Mouse (Mus musculus): Measurements from ENCODE around the gene Cap2.

The Cap2 gene

DNA sequence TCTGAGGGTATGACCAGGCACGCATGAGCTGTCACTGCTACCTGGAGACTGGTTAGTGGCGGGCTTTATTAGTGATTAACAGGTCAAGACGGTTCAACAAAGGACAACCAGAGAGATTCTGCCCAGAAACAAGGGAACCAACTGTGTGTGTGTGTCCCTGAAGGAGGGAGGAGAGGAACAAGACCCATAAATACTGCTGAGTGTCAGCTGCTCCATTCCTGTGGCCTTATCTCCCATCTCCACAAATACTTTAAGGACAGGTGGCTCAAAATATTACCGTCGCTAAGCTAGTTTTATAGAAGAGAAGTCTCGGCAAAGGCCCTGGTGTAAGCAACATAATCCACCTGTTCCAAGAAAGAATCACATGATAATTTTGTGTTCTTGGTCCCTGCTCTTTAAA, 127.7 kb downstream of the Cap2 start:
- DNase-seq (ENCODE audit: low spot score in 2 of 2): no peak

- no peak for DNase-seq (ENCODE audit: low spot score in 2 of 2)
These were observed 131.1 kb downstream of the Cap2 start for GRCm38 (mm10) chr13:46632796-46633195.

- no peak for DNase-seq (ENCODE audit: low spot score in 2 of 2)
These were observed 131.9 kb downstream of the Cap2 start for GRCm38 (mm10) chr13:46633320-46634132.

GRCm38 (mm10) chr13:46634133-46634488, 132.5 kb downstream of the Cap2 start:
- DNase-seq (ENCODE audit: low spot score in 2 of 2): no peak

- no peak for DNase-seq (ENCODE audit: low spot score in 2 of 2)
These were observed 139.2 kb downstream of the Cap2 start for GRCm38 (mm10) chr13:46640608-46641468.

GRCm38 (mm10) chr13:46642318-46642717, 140.7 kb downstream of the Cap2 start:
- DNase-seq (ENCODE audit: low spot score in 2 of 2): peak; percentile 14 to 36

- no peak for DNase-seq (ENCODE audit: low spot score in 2 of 2)
These were observed 142.5 kb downstream of the Cap2 start for GRCm38 (mm10) chr13:46644175-46644574.

DNA sequence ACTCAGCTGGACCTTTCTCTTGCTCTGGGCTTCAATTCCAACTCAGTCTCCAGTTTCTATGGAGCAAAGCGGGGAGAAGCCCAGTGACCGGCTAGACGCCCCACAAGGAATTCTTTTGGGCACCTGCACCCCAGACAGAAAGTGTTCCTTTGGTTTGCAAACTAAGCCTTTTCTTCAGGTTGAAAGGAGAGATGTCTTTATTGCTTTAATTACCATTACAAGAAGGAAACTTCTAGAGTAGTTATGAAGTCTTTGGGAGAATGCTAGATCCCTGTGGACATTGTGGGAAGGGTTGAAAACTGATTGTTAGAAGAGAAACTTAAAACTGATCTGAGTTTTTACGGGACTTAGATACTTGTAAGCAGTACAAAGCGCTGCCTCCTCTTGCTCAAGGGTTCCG, 143.8 kb downstream of the Cap2 start:
- no peak for DNase-seq (ENCODE audit: low spot score in 2 of 2)

GRCm38 (mm10) chr13:46651853-46652252, 150.2 kb downstream of the Cap2 start:
- no peak for DNase-seq (ENCODE audit: low spot score in 2 of 2)

- no peak for DNase-seq (ENCODE audit: low spot score in 2 of 2)
These were observed 151.0 kb downstream of the Cap2 start for GRCm38 (mm10) chr13:46652671-46653070.

DNA sequence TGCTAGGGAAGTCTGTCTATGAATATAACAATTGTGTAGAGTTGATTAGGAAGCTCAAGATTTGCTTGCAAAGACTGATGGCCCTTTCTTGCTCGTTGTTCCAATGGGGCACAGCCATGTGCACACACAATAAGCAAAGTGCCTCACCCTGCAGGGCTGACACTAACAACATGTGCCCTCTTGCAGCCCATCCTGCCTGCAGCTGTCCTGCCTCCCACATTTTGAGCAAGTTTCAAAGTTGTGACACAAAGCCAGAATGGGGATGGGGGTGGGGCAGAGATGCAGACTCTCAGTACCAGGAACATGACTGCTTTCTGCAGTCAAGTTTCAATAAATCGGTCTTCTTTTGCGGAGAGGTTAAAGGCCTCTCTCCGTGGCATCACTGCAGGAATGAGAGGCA, 152.0 kb downstream of the Cap2 start:
- DNase-seq (ENCODE audit: low spot score in 2 of 2): no peak

- no peak for DNase-seq (ENCODE audit: low spot score in 2 of 2)
These were observed 152.9 kb downstream of the Cap2 start for GRCm38 (mm10) chr13:46654566-46654965.

GRCm38 (mm10) chr13:46659211-46659610, 157.6 kb downstream of the Cap2 start:
- DNase-seq (ENCODE audit: low spot score in 2 of 2): no peak

DNA sequence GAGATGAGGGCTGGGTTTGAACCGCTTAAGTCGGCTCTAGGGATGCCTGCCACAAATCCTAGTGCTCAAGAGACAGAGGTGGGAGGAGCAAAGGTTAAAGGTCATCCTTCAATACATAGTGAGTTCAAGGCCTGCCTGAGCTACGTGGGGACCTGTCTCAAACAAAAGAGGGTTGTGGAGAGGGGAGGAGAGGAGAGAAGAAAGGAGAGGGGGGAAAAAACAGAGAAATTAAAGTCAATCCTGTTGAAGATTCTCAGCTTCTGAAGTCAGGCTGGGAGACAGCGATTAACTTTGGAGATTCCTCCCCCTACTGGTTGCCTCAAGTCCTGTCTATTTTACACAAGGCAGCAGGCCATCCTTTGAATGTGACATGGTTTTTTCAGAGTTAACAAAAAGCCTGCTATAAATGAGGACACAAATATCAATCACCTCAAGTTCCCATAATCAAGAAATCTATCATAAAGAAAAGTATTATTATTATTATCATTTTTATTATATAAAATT, 161.9 kb downstream of the Cap2 start:
- DNase-seq (ENCODE audit: low spot score in 2 of 2): peak in 1 of 2 experiments; percentile 59

DNA sequence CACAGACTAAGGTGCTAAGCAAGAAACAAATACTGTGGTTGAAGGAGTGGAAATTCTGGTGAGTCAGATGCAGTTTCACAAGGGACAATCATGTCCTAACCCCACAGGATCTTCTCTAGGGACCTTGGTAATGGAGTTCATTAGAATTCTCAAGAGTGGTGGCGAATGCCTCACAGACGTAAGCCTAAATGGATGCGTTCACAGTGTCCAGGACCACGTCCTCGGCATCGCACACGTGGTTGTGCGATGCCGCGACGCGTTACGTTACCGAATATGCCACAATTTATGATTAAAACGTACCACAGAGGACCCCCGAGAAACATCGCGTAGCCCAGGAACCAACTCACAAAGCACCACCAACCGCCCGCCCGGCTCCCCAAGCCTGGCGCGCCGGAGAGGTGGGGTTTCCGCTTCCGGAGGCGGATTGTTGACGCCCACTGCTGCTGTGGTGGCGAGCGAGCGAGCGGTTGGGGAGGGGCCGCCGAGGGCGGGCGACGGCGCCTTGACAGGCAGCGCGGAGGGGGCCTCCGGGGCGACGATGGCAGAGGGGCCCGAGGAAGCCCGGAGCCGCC, 167.5 kb downstream of the Cap2 start, which contains the start of gene Fam8a1:
Gene Fam8a1, plus strand, starts transcription at position 475 of the 572 bp plus-strand sequence.
- peak; percentile 87 to 95 for DNase-seq (ENCODE audit: low spot score in 2 of 2)

GRCm38 (mm10) chr13:46669620-46670271, 168.1 kb downstream of the Cap2 start:
- DNase-seq (ENCODE audit: low spot score in 2 of 2): peak; percentile 30 to 51

DNA sequence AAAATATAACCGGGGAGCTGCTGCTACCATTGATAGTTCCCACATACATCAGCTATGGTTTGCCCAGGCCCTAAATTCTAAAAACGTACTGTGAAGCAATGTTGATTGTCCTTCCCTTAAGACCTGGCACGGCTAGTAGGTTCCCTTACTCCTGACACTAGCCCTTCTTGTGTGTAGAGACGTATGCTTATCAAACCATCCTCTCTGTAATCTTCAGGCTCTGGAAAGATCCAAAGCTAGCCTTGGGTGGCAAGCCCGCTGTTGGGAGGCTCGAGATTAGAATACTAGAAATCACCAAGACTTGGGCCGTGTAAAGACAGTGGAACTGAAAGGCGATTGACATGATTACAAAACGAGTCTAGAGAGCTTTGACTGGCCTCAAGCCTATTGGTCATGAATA, 168.9 kb downstream of the Cap2 start:
- DNase-seq (ENCODE audit: low spot score in 2 of 2): no peak

DNA sequence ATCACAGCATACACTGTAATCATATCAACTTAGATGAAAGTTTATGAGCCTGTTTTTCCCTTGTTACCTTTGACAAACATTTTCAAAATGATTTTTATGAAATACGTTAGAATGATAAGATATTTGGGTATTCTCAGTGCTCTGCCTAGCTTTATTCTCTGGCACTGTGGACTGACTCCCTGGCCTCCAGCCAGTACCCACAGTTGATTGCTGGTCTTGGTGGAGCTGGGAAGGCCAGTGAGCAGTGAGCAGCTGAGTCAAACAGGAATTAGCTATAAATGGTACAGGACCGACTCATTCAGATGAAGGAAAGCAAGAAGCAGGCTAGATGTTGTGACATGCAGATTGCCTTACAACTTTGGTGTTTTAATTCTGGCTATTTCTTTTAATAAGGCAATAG, 173.0 kb downstream of the Cap2 start:
- DNase-seq (ENCODE audit: low spot score in 2 of 2): no peak

DNA sequence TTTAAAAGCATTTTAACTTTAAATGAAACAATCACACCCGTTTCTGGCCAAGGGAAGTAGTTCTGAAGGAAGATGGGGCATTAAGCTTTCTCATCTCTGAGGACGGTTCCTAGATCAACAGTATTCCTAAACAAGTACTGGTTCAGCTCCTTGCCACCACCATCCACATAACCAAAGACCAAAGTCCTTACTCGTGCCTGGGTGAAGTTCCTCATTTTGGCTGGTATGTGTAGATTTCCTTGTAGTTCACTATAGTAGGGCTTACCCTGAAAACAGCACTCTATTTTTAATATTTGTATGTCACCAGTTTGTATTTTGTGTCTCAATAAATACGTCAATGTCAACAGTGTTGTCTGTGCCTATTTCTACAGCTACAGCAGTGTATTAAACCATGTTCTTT, 176.1 kb downstream of the Cap2 start:
- DNase-seq (ENCODE audit: low spot score in 2 of 2): no peak

DNA sequence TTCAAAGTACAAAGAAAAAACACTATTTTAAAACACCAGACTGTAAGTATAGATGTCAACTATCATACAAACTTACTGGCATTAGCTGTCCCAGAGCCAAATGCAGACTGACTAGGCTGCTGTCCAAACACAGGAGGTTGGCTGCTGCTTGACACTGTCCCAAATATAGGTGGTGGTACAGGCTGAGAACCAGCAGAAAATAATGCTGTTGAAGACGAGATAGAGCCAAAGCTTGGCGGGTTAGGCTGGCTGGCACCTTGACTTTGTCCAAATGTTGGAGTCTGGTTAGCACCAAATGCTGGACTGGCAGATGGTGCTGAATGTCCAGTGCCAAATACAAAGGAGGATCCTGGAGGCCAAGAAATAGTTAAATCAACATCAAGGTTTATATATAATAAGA, 181.3 kb downstream of the Cap2 start:
- DNase-seq (ENCODE audit: low spot score in 2 of 2): no peak

- no peak for DNase-seq (ENCODE audit: low spot score in 2 of 2)
These were observed 181.7 kb downstream of the Cap2 start for GRCm38 (mm10) chr13:46683370-46683769.

Data from thymus, postnatal 10 days (tissue).